Mouse (Mus musculus) cerebellum, adult 2 months (tissue): ENCODE measurements at regions not wholly inside any gene's neighbourhood (a gene's known extent, or its start where the extent isn't known, plus 50 kb on each side); places are given as distances from the start of the nearest gene placed in this dataset.

ENCODE experiments used
- CTCF ChIP-seq: fragments of 200-500 bp; IDR thresholded peaks from 2 replicates; pipeline ENCODE4 v1.5.1; 2011; ENCODE audit warnings: low read depth, mild to moderate bottlenecking, control low read depth, low read length, moderate library complexity, borderline replicate concordance; ENCODE audit not compliant: insufficient read depth
- POLR2A ChIP-seq: fragments of 200-500 bp; IDR thresholded peaks from 2 replicates; pipeline ENCODE4 v1.6.1; 2011; ENCODE audit warnings: low read length, control low read depth, borderline replicate concordance; ENCODE audit not compliant: insufficient read depth

GRCm38 (mm10) chr7:138457964-138458363, 60.4 kb upstream of the Tcerg1l start:
- TF ChIP-seq POLR2A: no peak
- no peak for TF ChIP-seq CTCF
